Mouse (Mus musculus) CD4-positive, CD25-positive, alpha-beta regulatory T cell, adult 2 months (primary cell): ENCODE data around the gene Cd320.
"Not testable (repeated sequence)": the region's sequence is repeated elsewhere in the genome, so short reads cannot be mapped to it uniquely, and the experiment has no call there.

Source experiments
- DNase-seq: peaks from one replicate; pipeline ENCODE4 v3.0.0-alpha.2; 2012; ENCODE audit warnings: low read depth, low spot score

The Cd320 gene

GRCm38 (mm10) chr17:33897114-33897794 is 54.4 kb downstream of the Cd320 start:
- peak; percentile 92 for DNase-seq

GRCm38 (mm10) chr17:33898193-33898592 is 55.3 kb downstream of the Cd320 start:
- not testable (repeated sequence) for DNase-seq
